Mouse (Mus musculus): Measurements from ENCODE around the gene Gfy.
"Not testable (repeated sequence)": the region's sequence is repeated elsewhere in the genome, so short reads cannot be mapped to it uniquely, and the experiment has no call there.

Gene Gfy

DNA sequence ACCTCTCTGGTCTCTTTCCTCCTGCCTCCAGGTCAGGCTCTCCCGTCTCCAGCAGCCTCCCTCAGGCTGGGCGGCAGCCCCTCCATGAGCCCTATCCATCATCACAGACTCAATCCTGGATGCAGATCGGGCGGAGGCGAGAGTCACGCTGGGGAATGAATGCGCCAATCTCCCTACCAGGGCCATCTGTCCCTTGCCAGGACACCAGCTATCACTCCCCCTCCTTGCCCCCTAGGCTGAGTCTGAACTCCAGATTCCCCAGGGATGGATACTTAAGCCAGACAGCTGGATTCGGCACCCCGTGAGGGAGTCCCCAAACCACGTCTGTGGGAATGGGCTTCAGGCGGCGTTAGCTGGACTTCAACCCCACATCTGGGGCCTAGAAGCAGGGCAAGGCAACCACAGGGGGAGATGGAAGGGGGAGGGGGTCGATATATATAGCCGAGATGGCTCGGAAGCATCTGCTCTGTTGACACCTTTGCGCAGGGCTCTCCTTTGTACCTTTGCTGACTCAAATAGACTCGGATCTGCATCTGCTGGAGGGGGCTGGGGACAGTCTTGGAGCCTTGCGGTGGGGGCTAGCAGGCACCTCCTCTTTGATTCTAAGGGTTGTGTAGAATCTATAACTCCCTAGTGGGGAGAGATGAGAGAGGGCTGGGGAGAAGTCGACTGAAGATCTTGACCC, 11.5 kb downstream of the Gfy start:
- DNase-seq (ENCODE audit: low spot score), result no peak

DNA sequence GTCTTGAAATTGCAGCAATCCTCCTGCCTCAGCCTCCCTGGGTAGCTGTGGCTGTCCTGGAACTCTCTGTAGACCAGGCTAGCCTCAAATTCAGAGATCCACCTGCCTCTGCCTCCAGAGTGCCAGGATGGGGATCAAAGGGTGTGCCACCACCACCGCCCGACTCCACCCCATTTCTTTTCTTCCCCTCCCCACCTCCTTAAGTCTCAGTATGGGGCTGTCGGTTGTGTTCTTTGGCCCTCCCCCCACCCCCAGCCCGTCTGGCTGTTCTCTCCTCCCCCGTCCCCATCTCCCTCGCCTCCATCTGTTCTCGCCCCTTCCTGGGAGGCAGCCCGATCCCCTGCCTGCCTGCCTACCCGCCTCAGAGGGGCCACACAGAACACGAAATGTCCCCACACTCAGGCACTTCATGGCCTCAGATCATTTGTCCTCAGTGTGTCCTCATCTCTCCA, 12.4 kb downstream of the Gfy start:
- no peak for DNase-seq (ENCODE audit: low spot score)

DNA sequence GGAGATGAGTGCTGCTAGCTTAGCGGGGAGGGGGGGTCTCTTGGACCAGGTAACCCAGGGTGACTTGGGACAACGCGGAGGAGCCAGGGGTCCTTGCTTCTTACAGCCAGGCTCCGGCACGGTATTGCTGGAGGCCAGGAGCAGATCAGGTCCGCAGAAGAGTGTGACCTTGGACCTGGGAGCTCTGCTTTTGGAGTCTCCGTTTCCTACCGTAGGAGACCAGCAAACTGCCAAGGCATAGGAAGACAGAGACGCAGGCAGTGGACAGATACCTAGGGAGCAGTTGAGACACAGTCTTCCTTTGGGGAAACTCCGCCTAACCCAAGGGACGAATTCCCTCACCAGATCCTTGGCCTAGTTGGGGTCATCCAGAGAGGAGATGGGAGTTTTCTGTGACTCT, 13.7 kb downstream of the Gfy start:
- DNase-seq (ENCODE audit: low spot score), result no peak

DNA sequence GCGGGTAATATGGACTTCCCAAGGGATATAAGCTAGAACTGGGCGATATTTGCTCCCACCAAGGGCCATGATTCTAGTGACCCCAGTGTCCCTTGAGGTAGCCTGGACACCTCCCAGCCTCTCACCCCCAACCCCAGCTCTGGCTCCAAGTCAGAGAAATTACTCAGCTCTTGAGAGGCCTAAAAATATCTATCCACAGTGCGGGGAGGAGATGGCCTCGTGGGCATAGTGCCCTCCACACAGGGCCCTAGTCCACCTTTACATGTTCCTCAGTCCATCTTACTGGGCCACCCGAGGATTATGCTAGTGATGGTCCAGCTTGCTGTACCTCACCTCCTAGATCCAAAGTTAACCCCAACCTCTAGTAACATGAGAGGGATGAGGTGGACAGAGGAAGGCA, 14.5 kb downstream of the Gfy start:
- no peak for DNase-seq (ENCODE audit: low spot score)

DNA sequence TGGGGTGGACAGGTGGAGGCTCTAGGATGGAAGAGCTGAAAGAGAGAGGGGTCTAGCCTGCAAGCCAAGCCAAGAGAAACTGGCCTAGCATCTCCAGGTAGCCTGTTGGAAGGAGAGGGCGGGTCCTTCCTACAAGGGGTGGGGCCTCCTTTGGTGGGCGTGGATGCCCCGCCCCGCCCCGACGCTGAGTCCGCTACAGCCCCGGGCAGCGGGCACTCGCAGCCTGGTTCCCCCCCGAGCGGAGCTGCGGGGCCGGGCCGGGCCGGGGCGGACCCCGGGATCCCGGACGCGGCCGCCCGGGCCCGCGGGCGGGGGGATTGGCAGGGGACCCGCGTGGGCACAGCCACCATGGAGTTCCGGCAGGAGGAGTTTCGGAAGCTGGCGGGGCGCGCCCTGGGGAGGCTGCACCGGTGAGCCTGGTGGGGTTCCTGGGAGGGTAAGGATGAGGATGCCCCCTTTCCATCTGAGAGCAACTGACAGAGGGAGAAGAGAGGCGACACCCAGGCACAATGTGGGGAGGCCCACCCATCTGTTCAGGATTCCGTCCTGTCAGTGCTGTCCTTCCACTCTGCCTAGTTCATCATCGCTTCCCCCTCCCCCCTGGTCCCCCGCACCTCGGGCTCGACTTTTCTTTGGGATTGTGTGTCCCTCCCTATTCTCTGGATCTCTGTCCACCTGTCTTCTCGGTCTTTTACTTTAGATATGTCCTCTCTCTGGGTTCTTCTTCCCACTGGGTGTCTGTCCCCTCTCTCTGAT, 15.5 kb downstream of the Gfy start, which contains the start of gene Slc17a7:
Gene Slc17a7, plus strand, starts transcription at position 215 of the 756 bp plus-strand sequence.
- no peak for DNase-seq (ENCODE audit: low spot score)

DNA sequence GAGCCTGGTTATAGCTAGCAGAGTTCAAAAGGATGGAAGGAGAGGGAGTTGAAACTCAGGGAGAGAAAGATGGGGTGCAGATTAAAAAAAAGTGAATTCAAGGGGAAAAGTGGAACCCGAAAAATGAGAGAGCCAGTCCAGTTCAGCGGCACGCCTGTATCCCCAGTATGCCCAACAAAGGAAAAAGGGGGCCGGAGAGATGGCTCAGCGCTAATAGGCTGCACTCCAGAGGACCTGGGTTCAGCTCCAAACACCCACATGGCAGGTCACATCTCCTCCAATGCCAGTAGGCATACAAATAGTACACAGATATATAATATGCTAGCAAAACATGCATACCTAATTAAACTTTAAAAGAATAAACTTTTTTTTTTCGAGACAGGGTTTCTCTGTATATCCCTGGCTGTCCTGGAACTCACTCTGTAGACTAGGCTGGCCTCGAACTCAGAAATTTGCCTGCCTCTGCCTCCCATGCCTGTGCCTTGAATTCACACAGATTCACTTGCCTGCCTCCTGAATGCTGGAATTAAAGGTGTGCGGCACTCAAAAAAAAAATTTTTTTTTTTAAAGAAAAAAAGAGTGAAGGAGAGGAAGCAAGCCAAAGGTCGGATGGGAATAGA, 16.3 kb downstream of the Gfy start:
- DNase-seq (ENCODE audit: low spot score), result no peak

DNA sequence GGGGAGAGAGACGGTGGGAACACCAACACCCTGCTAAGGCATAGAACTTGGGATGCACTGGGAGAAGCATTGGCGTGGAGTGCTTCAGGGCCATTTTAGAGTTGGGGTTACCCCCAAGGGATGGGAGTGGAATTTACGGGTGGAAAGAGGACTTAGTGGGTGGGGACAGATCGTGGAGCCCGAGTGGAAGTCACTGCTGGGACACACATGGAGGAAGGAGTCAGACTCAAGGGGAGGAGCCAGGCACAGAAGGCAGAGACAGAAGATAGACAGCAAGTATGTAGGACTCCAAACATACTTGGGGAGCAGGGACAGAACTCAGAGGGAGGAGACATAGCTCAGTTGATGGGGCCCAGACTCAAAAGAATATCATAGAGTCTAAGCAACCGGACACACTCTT, 16.8 kb downstream of the Gfy start:
- DNase-seq (ENCODE audit: low spot score), result no peak

DNA sequence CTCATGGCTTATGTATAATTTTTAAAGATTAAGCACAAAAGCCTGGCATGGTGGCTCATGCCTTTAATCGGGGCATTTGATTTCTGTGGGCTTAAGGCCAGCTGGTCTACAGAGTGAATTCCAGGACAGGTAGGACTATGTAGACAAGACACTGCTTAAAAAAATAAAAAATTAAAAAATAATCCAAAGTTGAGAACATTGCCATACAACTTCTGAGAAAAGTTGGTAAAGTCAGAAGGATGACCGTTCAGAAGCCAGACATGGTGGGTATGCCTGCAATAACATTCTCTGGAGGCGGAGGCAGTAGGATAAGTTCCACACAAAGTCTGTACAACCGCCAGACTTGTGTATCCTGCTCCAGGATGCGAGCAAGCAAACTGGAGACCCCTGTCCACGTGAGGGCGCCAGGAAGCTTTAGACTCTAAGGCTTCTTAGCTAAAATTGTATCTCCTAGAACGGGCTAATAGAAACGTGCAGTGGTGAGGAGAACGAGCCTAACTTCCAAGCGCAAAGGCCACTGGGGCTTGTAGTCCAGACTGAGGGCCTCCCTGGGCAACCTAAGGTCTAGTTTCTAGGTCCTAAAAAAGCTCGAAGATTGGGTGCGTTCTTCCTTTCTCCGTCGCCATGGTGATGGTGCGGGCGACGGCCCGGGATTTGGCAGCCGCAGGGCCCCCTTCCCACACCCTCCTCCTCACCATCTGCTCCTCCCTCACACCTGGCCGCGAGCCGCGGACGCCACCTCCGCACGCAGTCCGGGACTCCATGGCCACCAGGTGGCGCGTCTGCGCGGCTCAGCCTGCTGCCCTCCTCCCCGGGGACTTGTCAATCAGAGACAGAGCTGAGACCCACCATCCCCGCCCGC, 17.5 kb downstream of the Gfy start:
- peak; percentile 75 for DNase-seq (ENCODE audit: low spot score)

DNA sequence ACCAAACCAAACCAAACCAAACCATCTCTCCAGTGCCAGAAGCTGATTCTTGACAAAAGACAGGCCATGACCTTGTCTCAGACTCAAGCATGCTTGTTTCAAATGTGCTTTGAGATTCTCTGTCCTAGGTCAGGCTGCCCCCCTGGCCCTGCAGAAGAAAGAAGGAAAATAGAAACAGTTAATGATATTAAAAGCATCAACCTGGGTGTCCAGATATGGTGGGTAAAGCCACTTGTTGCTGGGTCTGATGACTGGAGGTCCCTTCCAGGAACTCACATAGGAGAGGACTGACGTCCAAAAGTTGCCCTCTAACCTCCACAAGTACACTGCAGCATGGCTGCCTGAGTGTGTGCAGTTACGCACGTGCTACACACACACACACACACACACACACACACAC, 18.5 kb downstream of the Gfy start:
- DNase-seq (ENCODE audit: low spot score), result no peak

DNA sequence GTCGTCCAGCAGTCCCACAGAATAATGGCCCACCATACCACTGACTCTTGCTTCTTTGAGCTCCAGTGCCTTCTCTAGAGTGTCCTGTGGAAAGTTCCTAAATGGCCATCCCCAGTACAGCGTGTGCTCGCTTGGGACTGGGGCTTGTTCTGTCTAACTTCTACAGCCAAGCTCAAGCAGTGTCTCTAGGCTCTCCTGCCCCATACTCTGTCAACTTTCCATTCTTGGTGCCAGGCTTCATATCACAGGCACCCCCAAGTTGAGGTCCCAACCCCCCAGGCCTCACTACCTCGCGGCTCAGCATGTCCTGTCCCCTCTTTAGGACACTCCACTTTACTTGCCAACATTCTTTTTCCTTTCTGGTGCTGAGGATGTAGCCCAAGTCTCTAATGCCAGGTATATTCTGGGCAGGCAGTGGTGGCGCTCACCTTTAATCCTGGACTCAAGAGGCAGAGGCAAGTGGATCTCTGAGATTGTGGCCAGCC, 19.0 kb downstream of the Gfy start:
- DNase-seq (ENCODE audit: low spot score), result no peak

DNA sequence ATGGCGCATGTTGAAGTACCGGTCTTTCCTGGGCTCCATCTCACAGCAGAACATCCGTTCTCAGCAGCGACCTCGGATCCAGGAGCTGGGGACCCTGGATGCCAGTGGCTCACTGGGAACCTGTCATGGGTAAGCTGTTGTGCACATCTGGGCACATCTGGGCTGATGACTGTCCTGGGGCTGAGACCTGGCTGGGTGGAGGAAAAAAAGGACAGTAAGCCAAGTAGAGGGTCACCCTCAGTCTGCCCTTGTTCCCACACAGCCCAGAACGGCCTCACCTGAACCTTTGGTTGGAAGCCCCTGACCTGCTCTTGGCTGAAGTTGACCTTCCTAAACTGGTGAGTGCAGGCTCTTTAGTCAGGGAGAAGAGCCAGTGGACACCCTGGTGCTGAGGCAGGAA, 20.4 kb downstream of the Gfy start:
- no peak for DNase-seq (ENCODE audit: low spot score)

DNA sequence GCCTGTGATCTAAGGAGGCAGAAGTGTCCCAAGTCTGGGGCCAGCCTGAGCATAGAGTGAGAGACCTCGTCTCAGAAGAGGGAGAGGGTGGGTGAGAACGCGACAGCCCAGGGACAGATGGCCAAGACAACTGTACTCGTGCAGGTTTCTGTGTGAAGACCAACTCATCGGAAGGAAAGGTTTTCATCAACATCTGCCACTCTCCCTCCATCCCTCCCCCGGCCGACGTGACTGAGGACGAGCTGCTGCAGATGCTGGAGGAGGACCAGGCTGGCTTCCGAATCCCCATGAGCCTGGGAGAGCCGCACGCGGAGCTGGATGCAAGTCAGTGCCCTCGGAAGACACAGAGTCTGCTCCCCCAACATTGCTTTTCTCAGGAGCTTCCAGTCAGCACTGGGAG, 21.9 kb downstream of the Gfy start:
- DNase-seq (ENCODE audit: low spot score), result no peak

DNA sequence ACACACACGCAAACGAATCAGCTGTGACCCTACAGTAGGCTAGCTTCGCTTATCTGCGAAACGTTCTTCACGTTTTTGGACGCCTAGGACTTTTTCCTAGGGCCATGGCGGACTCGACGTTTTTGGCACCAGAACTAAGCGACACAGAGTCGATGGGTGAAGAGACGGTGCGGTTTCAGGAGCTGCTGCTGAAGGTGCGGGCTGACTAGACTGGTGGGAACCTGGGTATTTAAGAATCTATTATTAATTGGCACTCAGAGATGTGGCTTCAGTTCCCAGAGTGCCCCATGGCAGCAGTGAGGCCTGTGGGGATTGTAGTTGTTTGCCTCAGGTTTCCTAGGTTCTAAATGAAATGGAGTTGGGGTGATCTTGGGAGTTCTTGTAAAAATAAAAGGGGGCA, 23.2 kb downstream of the Gfy start:
- DNase-seq (ENCODE audit: low spot score), result no peak

DNA sequence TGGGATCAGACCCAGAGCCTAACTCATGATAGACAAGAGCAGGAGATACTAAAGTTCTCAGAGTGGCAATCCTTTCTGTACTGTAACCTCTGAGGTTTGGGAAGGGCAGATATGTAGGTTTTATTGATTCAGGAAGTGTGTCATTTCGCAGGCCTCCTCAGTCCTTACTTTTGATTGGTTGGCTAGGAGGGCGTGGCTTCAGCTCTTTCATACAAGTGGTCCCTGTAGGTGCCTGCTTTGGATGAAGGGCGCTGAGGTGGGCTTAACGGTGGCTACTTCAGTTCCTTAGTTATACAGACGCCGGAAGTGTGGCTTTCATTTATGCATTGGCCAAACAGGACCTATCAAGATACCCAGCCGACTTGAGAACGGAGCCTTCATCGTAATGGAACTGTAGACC, 23.8 kb downstream of the Gfy start:
- no peak for DNase-seq (ENCODE audit: low spot score)

DNA sequence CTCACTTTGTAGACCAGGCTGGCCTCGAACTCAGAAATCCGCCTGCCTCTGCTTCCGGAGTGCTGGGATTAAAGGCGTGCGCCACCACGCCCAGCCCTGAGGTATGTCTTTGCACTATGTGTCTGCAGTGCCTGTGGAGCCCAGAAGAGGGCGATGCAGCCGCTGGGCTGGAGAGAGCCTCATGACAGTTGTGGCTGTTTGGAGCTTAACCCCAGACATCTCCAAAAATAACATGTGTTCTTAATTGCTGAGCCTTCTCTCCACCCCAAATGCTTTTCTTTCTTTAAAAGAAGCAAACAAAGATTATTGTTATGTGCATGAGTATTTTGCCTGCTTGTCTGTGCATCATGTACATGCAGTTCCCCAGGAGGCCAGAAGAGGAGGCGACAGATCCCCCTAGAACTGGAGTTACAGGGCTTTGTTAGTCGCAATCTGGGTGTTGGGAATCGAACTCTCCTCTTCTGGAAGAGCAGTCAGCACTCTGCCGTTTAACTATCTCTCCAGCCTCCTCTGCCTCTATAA, 24.3 kb downstream of the Gfy start:
- no peak for DNase-seq (ENCODE audit: low spot score)

DNA sequence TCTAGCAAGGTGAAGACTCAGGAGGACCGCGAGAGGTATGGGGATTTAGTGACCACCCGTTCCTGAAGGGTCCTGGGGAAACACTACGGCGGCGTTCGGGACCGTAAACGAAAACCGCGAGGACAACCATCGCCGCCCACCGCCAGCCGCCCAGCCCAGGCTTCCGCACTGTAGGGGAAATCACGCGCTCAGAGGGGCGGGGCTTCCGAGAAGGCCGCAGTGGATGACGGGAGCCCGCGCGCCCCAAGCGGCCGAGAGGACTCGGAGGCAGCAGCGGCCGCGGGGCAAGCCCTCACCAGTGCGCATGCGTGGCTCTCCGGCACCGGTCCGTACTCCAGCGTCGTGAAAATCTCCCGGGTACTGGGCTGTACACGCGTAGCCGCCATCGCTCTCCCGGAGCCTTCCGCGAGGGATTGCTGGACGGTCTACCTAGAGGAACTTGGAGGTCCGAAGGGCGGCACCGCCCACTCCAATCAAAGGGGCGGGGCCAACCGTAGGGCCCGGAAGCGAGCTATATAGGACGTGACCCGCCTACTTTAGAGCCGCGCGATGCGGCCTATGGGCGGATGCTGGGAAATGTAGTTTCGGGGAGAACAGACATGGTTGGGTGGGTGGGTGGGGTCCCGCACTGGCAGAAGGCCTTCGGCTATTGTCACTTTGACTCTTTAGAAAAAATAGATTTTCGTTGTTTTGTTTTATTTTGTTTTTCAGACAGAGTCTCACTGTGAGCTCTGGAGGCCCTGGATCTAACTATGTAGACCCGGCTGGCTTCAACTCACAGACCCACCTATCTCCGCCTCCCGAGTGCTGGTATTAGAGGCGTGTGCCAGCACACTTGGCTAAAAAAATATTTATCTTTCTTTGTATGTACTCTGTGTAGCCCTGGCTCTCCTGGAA, 25.0 kb downstream of the Gfy start, which contains the start of the genes Pih1d1 and Aldh16a1:
Gene Pih1d1, plus strand, starts transcription at position 208 of the 897 bp plus-strand sequence.
Gene Aldh16a1, minus strand, starts transcription at position 489 of the 897 bp plus-strand sequence.
- DNase-seq (ENCODE audit: low spot score), result peak; percentile 91

DNA sequence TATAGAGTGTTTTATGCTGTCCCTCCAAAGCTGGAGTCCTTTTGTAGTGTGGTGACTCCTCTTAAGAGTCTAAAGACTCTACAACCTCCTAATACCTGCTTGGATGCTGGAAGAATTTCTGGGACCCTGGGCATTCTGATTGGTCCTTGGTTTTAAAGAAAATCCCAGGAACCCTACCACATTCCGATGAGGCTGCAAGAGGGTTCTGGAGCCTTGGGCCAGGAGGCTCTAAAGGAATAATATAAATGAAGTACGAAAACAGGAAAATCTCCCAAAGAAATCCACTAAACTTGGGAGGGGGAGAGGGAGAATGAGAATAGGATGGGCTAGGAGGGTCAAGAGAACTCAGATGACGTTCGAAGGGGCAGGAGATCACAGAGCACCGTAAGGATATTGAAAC, 25.8 kb downstream of the Gfy start:
- no peak for DNase-seq (ENCODE audit: low spot score)

DNA sequence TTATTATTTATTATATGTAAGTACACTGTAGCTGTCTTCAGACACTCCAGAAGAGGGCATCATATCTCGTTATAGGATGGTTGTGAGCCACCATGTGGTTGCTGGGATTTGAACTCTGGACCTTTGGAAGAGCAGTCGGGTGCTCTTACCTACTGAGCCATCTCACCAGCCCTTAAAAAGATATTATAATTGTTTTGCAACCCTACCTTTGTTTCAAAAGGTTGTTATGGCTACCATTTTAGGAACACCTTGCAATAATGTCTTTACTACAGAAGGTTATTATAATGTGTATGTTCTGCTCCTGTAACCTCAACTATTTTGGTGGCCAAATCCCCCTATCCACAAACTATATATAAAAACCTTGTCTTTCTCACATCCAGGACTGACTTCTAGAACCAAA, 26.3 kb downstream of the Gfy start:
- not testable (repeated sequence) for DNase-seq (ENCODE audit: low spot score)

DNA sequence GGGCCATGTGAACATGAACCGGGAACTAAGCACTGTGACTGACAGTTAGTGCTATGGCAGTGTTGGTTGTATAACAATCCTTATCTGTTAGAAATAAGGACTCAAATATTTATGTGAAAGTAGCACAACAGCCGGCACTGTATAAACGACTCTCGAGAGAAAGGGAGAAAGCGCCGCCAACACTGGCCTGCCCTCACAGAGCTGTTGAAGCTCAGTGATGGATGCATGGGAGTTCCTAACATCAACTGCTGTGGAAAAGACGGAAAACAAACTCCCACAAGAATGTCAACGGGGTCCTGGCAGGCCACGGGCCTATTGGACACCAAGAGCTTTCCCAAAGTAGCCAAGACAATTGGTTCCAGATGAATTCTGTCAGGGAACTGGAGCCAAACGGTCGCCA, 28.1 kb downstream of the Gfy start:
- no peak for DNase-seq (ENCODE audit: low spot score)

DNA sequence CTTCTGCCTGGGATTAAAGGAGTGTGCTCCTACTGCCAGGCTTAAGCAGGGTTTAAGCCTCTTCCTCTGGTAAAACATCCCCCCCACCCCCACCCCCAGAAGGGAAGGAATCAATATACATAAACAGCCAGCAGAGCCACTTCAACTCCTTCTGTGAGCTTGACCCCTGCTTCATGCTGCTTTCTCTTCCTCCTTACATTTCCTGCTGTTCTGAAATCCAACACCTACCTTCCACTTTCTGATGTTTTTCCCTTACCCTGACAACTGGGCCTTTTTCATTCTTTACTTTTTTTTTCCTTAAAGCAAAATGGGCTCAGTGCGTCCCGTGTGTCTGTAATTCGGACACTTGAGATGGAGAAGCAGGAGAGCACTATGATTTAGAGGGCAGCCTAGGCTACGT, 29.0 kb downstream of the Gfy start:
- DNase-seq (ENCODE audit: low spot score), result no peak

DNA sequence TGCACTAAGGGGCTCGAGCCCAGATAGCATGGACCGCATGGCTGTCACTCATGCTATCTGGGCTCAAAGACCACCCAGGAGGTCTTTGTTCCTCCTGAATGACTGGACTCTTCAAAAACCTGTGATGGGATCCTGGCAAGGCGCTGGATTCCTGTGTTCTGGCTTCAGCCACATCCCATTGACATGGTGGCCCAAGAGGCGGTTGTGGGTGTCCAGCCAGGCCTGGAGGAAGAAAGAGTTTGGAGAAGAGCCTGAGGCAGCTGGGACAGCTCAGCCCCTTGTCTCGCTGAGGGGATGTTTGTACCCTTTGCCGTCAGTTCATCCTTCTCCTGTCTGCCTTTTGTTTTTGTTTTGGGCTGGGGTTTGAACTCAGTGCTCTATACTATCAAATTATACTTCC, 29.8 kb downstream of the Gfy start:
- DNase-seq (ENCODE audit: low spot score), result no peak
